Mouse (Mus musculus): ENCODE measurements around the gene Gan. TPM values are rescaled to one million over a fixed set of nuclear protein-coding genes. Genes with fewer than 3 reads are reported as not detected.

The Gan gene
- total RNA-seq, 2 experiments from 2014 or later = 7.4 to 13.2 TPM

- no peak for DNase-seq (ENCODE audit: low spot score in 2 of 2)
Observed at GRCm38 (mm10) chr8:117248341-117248740, 90.4 kb downstream of the Gan start.

GRCm38 (mm10) chr8:117251086-117251681, 93.2 kb downstream of the Gan start:
- no peak for DNase-seq (ENCODE audit: low spot score in 2 of 2)

GRCm38 (mm10) chr8:117252650-117253049, 94.7 kb downstream of the Gan start:
- no peak for DNase-seq (ENCODE audit: low spot score in 2 of 2)

GRCm38 (mm10) chr8:117253390-117254269, 95.7 kb downstream of the Gan start:
- DNase-seq (ENCODE audit: low spot score in 2 of 2) = no peak

- DNase-seq (ENCODE audit: low spot score in 2 of 2) = no peak
Observed at GRCm38 (mm10) chr8:117254496-117254895, 96.6 kb downstream of the Gan start.

GRCm38 (mm10) chr8:117256292-117256938, 98.5 kb downstream of the Gan start:
- peak; percentile 96 to 97 for DNase-seq (ENCODE audit: low spot score in 2 of 2)

GRCm38 (mm10) chr8:117257029-117257820, 99.3 kb downstream of the Gan start, which contains the start of gene Cmip:
Gene Cmip (plus strand): TSS chr8:117257064.
- peak; percentile 49 to 50 for DNase-seq (ENCODE audit: low spot score in 2 of 2)

- peak in 1 of 2 experiments; percentile 35 for DNase-seq (ENCODE audit: low spot score in 2 of 2)
Observed at GRCm38 (mm10) chr8:117257821-117258575, 100.1 kb downstream of the Gan start.

- peak in 1 of 2 experiments; percentile 46 for DNase-seq (ENCODE audit: low spot score in 2 of 2)
Observed at GRCm38 (mm10) chr8:117258576-117259040, 100.7 kb downstream of the Gan start.

GRCm38 (mm10) chr8:117259431-117260001, 101.6 kb downstream of the Gan start:
- DNase-seq (ENCODE audit: low spot score in 2 of 2) = no peak

- DNase-seq (ENCODE audit: low spot score in 2 of 2) = no peak
Observed at GRCm38 (mm10) chr8:117260234-117260929, 102.4 kb downstream of the Gan start.

GRCm38 (mm10) chr8:117260930-117261475, 103.1 kb downstream of the Gan start:
- no peak for DNase-seq (ENCODE audit: low spot score in 2 of 2)

GRCm38 (mm10) chr8:117261702-117262101, 103.8 kb downstream of the Gan start:
- no peak for DNase-seq (ENCODE audit: low spot score in 2 of 2)

GRCm38 (mm10) chr8:117262685-117263084, 104.8 kb downstream of the Gan start:
- DNase-seq (ENCODE audit: low spot score in 2 of 2) = no peak

GRCm38 (mm10) chr8:117263442-117263841, 105.5 kb downstream of the Gan start:
- DNase-seq (ENCODE audit: low spot score in 2 of 2) = no peak

GRCm38 (mm10) chr8:117265079-117265478, 107.1 kb downstream of the Gan start:
- no peak for DNase-seq (ENCODE audit: low spot score in 2 of 2)
